Mouse (Mus musculus) CH12.LX (cell line): ENCODE results near the gene Coro7.

Source experiments
- BHLHE40 ChIP-seq: IDR thresholded peaks from 2 replicates; pipeline ENCODE4 v1.6.1; 2011; ENCODE audit warnings: mild to moderate bottlenecking, low read depth, low read length, improper control_type of control experiment
- CHD2 ChIP-seq: IDR thresholded peaks from 2 replicates; pipeline ENCODE4 v1.6.1; 2011; ENCODE audit warnings: low read length, improper control_type of control experiment
- CTCF ChIP-seq, 2 experiments: IDR thresholded peaks in 1 of 2; conservative IDR thresholded peaks in 1 of 2; 2 replicates each; pipeline ENCODE4 v1.5.1; 2011 to 2012; ENCODE audit warnings: low read depth in 2 of 2, low read length in 2 of 2, improper control_type of control experiment in 1 of 2, inconsistent platforms in 1 of 2, mild to moderate bottlenecking in 1 of 2, moderate library complexity in 1 of 2
- E2F4 ChIP-seq: IDR thresholded peaks from 2 replicates; pipeline ENCODE4 v1.6.1; 2011; ENCODE audit warnings: low read depth, low read length, improper control_type of control experiment; ENCODE audit not compliant: insufficient replicate concordance
- ELF1 ChIP-seq: IDR thresholded peaks from 2 replicates; pipeline ENCODE4 v1.6.1; 2014; ENCODE audit warnings: low read depth, mild to moderate bottlenecking, inconsistent platforms, low read length, improper control_type of control experiment
- GABPA ChIP-seq: IDR thresholded peaks from 2 replicates; pipeline ENCODE4 v1.6.1; 2012; ENCODE audit warnings: low read depth, low read length, improper control_type of control experiment, inconsistent platforms; ENCODE audit not compliant: insufficient replicate concordance
- NELFE ChIP-seq: IDR thresholded peaks from 2 replicates; pipeline ENCODE4 v1.6.1; 2011; ENCODE audit warnings: low read depth, low read length, improper control_type of control experiment
- NRF1 ChIP-seq: IDR thresholded peaks from 2 replicates; pipeline ENCODE4 v1.6.1; 2014; ENCODE audit warnings: low read depth, mild to moderate bottlenecking, inconsistent platforms, low read length, improper control_type of control experiment, moderate library complexity
- POLR2A ChIP-seq: IDR thresholded peaks from 2 replicates; pipeline ENCODE4 v1.6.1; 2011; ENCODE audit warnings: low read depth, mild to moderate bottlenecking, improper control_type of control experiment, low read length
- POLR2AphosphoS2 ChIP-seq: IDR thresholded peaks from 2 replicates; pipeline ENCODE4 v1.6.1; 2011; ENCODE audit warnings: low read depth, low read length, improper control_type of control experiment
- TCF12 ChIP-seq: IDR thresholded peaks from 2 replicates; pipeline ENCODE4 v1.6.1; 2014; ENCODE audit warnings: low read depth, mild to moderate bottlenecking, inconsistent platforms, low read length, improper control_type of control experiment
- USF1 ChIP-seq: IDR thresholded peaks from 2 replicates; pipeline ENCODE4 v1.6.1; 2014; ENCODE audit warnings: low read depth, mild to moderate bottlenecking, inconsistent platforms, low read length, improper control_type of control experiment

DNA sequence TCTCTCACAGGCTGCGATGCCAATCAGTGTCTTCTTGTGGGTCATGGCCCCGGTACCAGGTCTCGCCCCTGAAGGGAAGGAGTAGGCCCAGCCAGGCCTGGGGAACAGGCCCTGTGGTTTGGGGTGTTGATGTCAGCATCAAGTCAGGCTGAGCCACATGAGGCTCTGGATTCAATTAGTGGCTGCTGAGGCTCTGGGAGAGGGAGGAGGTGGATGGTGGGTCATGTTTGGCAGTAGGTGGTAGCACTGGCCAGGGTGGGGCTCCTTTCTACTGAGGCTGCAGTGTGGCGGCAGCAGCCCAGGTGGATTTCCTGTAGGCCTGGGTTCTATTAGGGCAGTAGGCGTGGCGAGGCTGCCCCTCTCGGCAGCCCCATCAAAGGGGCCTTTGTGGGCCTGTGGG lies 28.0 kb downstream of the Coro7 start:
- TF ChIP-seq TCF12 = no peak
- TF ChIP-seq NELFE = no peak
- no peak for TF ChIP-seq GABPA
- no peak for TF ChIP-seq NRF1
- no peak for TF ChIP-seq POLR2A
- TF ChIP-seq POLR2AphosphoS2 = no peak
- no peak for TF ChIP-seq CHD2
- no peak for TF ChIP-seq BHLHE40
- TF ChIP-seq CTCF (conservative IDR thresholded peaks at IDR 0.05 in 1 of 2, IDR thresholded peaks at IDR 0.05 in 1 of 2; ENCODE audit: low read depth in 2 of 2, low read length in 2 of 2) = no peak
- no peak for TF ChIP-seq ELF1
- no peak for TF ChIP-seq USF1
- TF ChIP-seq E2F4 = no peak
